Mouse (Mus musculus): ENCODE measurements around the gene Dennd2a. TPM values are rescaled to one million over a fixed set of nuclear protein-coding genes. Genes with fewer than 3 reads are reported as not detected.

Gene Dennd2a
- polyA plus RNA-seq, 1 experiment from 2014 or later = 52.7 TPM

GRCm38 (mm10) chr6:39559276-39559939 lies 1.7 kb upstream of the Dennd2a start:
- no peak for ATAC-seq

GRCm38 (mm10) chr6:39556900-39557659 lies 587 bp downstream of the Dennd2a start:
- no peaks in the 10 kb centered on the region for H3K27me3 ChIP-seq
- CTCF ChIA-PET = interaction anchor here (1.1 to 1.7 kb wide), 5 partner anchors 11 to 78 kb away, joined by 3 to 5 read pairs (median 5); no protein-coding TSS in a partner anchor
- TF ChIP-seq CTCF (IDR thresholded peaks at IDR 0.05) = no peak
- no peak for DNase-seq (ENCODE audit: low read depth, low spot score)
- peak; percentile 48 for ATAC-seq
- POLR2A ChIA-PET = interaction anchor here (0.5 to 1.3 kb wide), 8 partner anchors 16 to 155 kb away, joined by 3 to 4 read pairs (median 3); partner anchors contain the start of gene Adck2
- in situ Hi-C loops (cut with MboI; ENCODE audit: low pct_unique_long_range_greater_than_20kb) = no loop called here

More at GRCm38 (mm10) chr6:39559276-39559939, 1.7 kb upstream of the Dennd2a start:
- TF ChIP-seq CTCF (IDR thresholded peaks at IDR 0.05) = no peak
- ChIA-PET POLR2A (interaction anchor here (1.0 to 1.6 kb wide), 3 partner anchors 14 to 95 kb away, joined by 3 to 7 read pairs (median 7); partner anchors contain the start of gene Adck2), CTCF (interaction anchor here (1.0 to 1.9 kb wide), 2 partner anchors 84 to 145 kb away, joined by 3 to 5 read pairs; no protein-coding TSS in a partner anchor)
- in situ Hi-C loops (cut with MboI; ENCODE audit: low pct_unique_long_range_greater_than_20kb) = no loop called here
- DNase-seq (ENCODE audit: low read depth, low spot score) = no peak
- H3K27me3 ChIP-seq = no peaks in the 10 kb centered on the region

- in situ Hi-C loops (cut with MboI; ENCODE audit: low pct_unique_long_range_greater_than_20kb) = no loop called here
- no peak for TF ChIP-seq CTCF (IDR thresholded peaks at IDR 0.05)
- ChIA-PET CTCF (interaction anchor here (0.7 to 1.7 kb wide), 4 partner anchors 18 to 93 kb away, joined by 3 to 5 read pairs (median 3); partner anchors contain the start of gene Adck2), POLR2A (interaction anchor here (1.3 kb wide), 1 partner anchor 18 kb away, joined by 3 read pairs; the partner anchor contains the start of gene Adck2)
- ATAC-seq (no peak), DNase-seq (ENCODE audit: low read depth, low spot score) (no peak)
- no peaks in the 10 kb centered on the region for H3K27me3 ChIP-seq
Observed at GRCm38 (mm10) chr6:39555648-39555945, 2.1 kb downstream of the Dennd2a start.

- CTCF ChIA-PET = interaction anchor here (1.0 to 1.3 kb wide), 2 partner anchors 18 to 93 kb away, joined by 3 read pairs; partner anchors contain the start of gene Adck2
- no peak for TF ChIP-seq CTCF (IDR thresholded peaks at IDR 0.05)
- POLR2A ChIA-PET = no interaction called here
- DNase-seq (ENCODE audit: low read depth, low spot score) (no peak), ATAC-seq (no peak)
- no peaks in the 10 kb centered on the region for H3K27me3 ChIP-seq
- in situ Hi-C loops (cut with MboI; ENCODE audit: low pct_unique_long_range_greater_than_20kb) = no loop called here
Observed at GRCm38 (mm10) chr6:39554888-39555647, 2.6 kb downstream of the Dennd2a start.

- in situ Hi-C loops (cut with MboI; ENCODE audit: low pct_unique_long_range_greater_than_20kb) = no loop called here
- ATAC-seq = peak; percentile 80
- ChIA-PET CTCF (interaction anchor here (1.2 to 1.4 kb wide), 3 partner anchors 11 to 89 kb away, joined by 3 to 4 read pairs (median 3); no protein-coding TSS in a partner anchor), POLR2A (no interaction called here)
- no peak for TF ChIP-seq CTCF (IDR thresholded peaks at IDR 0.05)
- no peak for DNase-seq (ENCODE audit: low read depth, low spot score)
- no peaks in the 10 kb centered on the region for H3K27me3 ChIP-seq
Observed at GRCm38 (mm10) chr6:39551981-39552636, 5.6 kb downstream of the Dennd2a start.

GRCm38 (mm10) chr6:39548030-39548429 lies 9.6 kb downstream of the Dennd2a start:
- in situ Hi-C loops (cut with MboI; ENCODE audit: low pct_unique_long_range_greater_than_20kb) = no loop called here
- POLR2A ChIA-PET = no interaction called here
- DNase-seq (ENCODE audit: low read depth, low spot score) (no peak), ATAC-seq (no peak)
- CTCF ChIA-PET = interaction anchor here (0.6 to 1.3 kb wide), 4 partner anchors 55 to 577 kb away, joined by 3 read pairs; no protein-coding TSS in a partner anchor
- TF ChIP-seq CTCF (IDR thresholded peaks at IDR 0.05) = no peak
- H3K27me3 ChIP-seq = no peaks in the 10 kb centered on the region

- DNase-seq (ENCODE audit: low read depth, low spot score) (no peak), ATAC-seq (no peak)
- H3K27me3 ChIP-seq = no peaks in the 10 kb centered on the region
- no peak for TF ChIP-seq CTCF (IDR thresholded peaks at IDR 0.05)
- CTCF ChIA-PET = interaction anchor here (1.0 to 1.6 kb wide), 2 partner anchors 15 to 20 kb away, joined by 4 to 5 read pairs; no protein-coding TSS in a partner anchor
- in situ Hi-C loops (cut with MboI; ENCODE audit: low pct_unique_long_range_greater_than_20kb) = no loop called here
- POLR2A ChIA-PET = no interaction called here
Observed at GRCm38 (mm10) chr6:39545474-39545873, 12.2 kb downstream of the Dennd2a start.

- ATAC-seq = no peak
- in situ Hi-C loops (cut with MboI; ENCODE audit: low pct_unique_long_range_greater_than_20kb) = no loop called here
- no peak for TF ChIP-seq CTCF (IDR thresholded peaks at IDR 0.05)
- DNase-seq (ENCODE audit: low read depth, low spot score) = no peak
- ChIA-PET CTCF (interaction anchor here (1.6 kb wide), 1 partner anchor 17 kb away, joined by 4 read pairs; no protein-coding TSS in a partner anchor), POLR2A (interaction anchor here (1.0 kb wide), 1 partner anchor 24 kb away, joined by 3 read pairs; no protein-coding TSS in a partner anchor)
- no peaks in the 10 kb centered on the region for H3K27me3 ChIP-seq
Observed at GRCm38 (mm10) chr6:39543769-39544420, 13.8 kb downstream of the Dennd2a start.

All from Patski (cell line).